Mouse (Mus musculus): ENCODE measurements at regions not wholly inside any gene's neighbourhood (a gene's known extent, or its start where the extent isn't known, plus 50 kb on each side); places are given as distances from the start of the nearest gene placed in this dataset.

DNA sequence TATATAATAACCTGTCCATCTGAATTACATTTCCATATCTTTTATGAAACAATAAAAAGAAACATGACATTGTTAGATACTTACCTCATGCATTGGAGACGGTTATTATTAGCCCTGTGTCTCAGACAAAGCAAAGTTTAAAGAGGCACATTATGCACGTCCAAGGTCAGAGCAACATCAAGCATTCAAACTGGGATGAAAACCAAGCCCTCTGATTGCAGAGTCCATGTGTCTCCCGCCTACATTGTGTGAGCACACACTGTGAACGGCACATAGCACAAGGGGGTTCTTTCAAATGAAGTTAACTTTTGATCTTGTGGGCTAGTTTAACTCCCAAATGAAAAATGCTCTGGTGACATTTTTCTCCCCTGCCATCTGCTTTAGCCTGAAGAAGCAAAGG, 489.3 kb downstream of the Psat1 start:
- Histone ChIP-seq H3K4me3 (replicated peaks) (no peak overlapping the region), H3K4me1 (no peaks in the 10 kb centered on the region), H3K36me3 (replicated peaks; ENCODE audit: low read length) (no peaks in the 10 kb centered on the region), H3K27me3 (replicated peaks) (no peaks in the 10 kb centered on the region), H3K9me3 (no peaks in the 10 kb centered on the region)
- TF ChIP-seq FLI1 (IDR thresholded peaks at IDR 0.05; ENCODE audit: low read length) (no peak), GATA1 (IDR thresholded peaks at IDR 0.05; ENCODE audit: borderline replicate concordance, low read length) (no peak)

- Histone ChIP-seq H3K36me3 (replicated peaks; ENCODE audit: low read length) (no peaks in the 10 kb centered on the region), H3K4me1 (no peaks in the 10 kb centered on the region), H3K9me3 (no peaks in the 10 kb centered on the region), H3K4me3 (replicated peaks) (no peak overlapping the region), H3K27me3 (replicated peaks) (no peaks in the 10 kb centered on the region)
- TF ChIP-seq GATA1 (IDR thresholded peaks at IDR 0.05; ENCODE audit: borderline replicate concordance, low read length) (no peak), FLI1 (IDR thresholded peaks at IDR 0.05; ENCODE audit: low read length) (no peak)
These were observed 490.0 kb downstream of the Psat1 start for GRCm38 (mm10) chr19:15456943-15457735.

GRCm38 (mm10) chr19:15448989-15449388, 498.1 kb downstream of the Psat1 start:
- H3K36me3 ChIP-seq (replicated peaks; ENCODE audit: low read length), result no peaks in the 10 kb centered on the region
- TF ChIP-seq FLI1 (IDR thresholded peaks at IDR 0.05; ENCODE audit: low read length), result no peak
- TF ChIP-seq GATA1 (IDR thresholded peaks at IDR 0.05; ENCODE audit: borderline replicate concordance, low read length), result no peak
- H3K4me3 ChIP-seq (replicated peaks), result no peak overlapping the region
- H3K4me1 ChIP-seq, result no peaks in the 10 kb centered on the region
- H3K27me3 ChIP-seq (replicated peaks), result no peaks in the 10 kb centered on the region
- H3K9me3 ChIP-seq, result no peaks in the 10 kb centered on the region

DNA sequence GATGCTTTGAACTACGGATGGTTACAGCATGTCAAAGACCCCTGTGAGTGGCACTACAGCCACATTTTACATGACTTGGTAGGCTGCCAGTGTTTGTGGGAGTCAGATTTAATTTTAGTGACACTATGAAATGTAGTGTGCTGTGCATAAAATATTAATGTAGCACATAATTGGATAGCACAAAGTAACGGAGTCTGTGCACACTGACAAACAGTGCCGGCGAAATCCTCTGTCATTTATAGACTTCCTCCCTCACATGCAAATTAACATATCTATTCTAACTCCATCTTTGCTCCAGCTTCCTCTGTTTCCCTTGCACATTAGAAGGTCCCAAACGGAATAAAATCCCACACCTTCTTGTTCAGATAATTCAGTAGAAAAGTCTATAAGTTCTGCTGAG, 515.3 kb downstream of the Psat1 start:
- H3K4me3 ChIP-seq (replicated peaks), result no peak overlapping the region
- no peaks in the 10 kb centered on the region for H3K4me1 ChIP-seq
- TF ChIP-seq FLI1 (IDR thresholded peaks at IDR 0.05; ENCODE audit: low read length) (no peak), GATA1 (IDR thresholded peaks at IDR 0.05; ENCODE audit: borderline replicate concordance, low read length) (no peak)
- H3K27me3 ChIP-seq (replicated peaks), result no peaks in the 10 kb centered on the region
- no peaks in the 10 kb centered on the region for H3K9me3 ChIP-seq
- no peaks in the 10 kb centered on the region for H3K36me3 ChIP-seq (replicated peaks; ENCODE audit: low read length)

GRCm38 (mm10) chr19:15421311-15421710, 525.8 kb downstream of the Psat1 start:
- H3K27me3 ChIP-seq (replicated peaks), result no peaks in the 10 kb centered on the region
- TF ChIP-seq FLI1 (IDR thresholded peaks at IDR 0.05; ENCODE audit: low read length) (no peak), GATA1 (IDR thresholded peaks at IDR 0.05; ENCODE audit: borderline replicate concordance, low read length) (no peak)

DNA sequence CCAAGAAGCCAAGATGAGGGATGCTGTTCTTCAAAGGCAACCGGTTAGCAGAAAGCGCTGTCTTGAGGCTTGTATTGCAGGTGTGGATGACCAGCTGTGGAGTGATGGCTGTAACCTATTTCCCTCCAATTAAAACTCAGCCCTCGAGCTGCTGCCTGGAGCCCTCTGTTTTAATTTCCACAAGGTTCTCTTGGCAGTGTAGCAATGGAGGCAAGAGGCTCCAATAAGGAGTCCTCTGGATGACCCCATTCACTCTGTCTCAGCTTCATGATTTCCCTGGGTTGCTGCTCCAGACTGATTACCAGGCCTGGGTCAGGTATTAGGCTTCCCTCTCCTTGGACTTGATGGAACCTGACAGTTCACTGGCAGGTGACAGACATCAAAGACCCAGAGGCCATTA, 548.5 kb downstream of the Psat1 start:
- Histone ChIP-seq H3K4me1 (no peaks in the 10 kb centered on the region), H3K4me3 (replicated peaks) (no peak overlapping the region), H3K27me3 (replicated peaks) (no peaks in the 10 kb centered on the region), H3K36me3 (replicated peaks; ENCODE audit: low read length) (no peaks in the 10 kb centered on the region), H3K9me3 (peaks cover 3% of the 10 kb centered on the region; the same call in 1 of the 2 replicates)
- TF ChIP-seq GATA1 (IDR thresholded peaks at IDR 0.05; ENCODE audit: borderline replicate concordance, low read length) (no peak), FLI1 (IDR thresholded peaks at IDR 0.05; ENCODE audit: low read length) (no peak)

More at GRCm38 (mm10) chr19:15421311-15421710, 525.8 kb downstream of the Psat1 start:
- Histone ChIP-seq H3K4me3 (replicated peaks) (no peak overlapping the region), H3K4me1 (no peaks in the 10 kb centered on the region), H3K9me3 (no peaks in the 10 kb centered on the region), H3K36me3 (replicated peaks; ENCODE audit: low read length) (no peaks in the 10 kb centered on the region)

DNA sequence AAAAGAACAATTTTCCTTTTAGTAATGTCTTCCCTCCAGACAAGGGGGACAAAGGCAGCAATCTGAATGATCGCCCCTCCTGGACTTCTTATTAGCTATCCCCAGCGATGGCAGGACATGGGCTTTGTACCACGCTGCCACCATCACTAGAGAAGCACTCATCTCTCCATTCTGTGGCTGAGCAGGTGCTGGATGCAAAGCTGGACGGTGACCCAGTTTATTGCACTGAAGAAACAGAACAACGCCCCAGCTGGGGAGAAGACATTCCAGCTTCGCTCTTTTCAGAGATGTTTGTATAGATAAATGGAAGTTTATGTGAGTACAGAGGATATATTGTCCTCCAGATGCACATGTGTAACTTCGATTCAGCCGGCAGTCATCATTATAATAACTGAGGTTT, 575.5 kb downstream of the Psat1 start:
- Histone ChIP-seq H3K4me3 (replicated peaks) (no peak overlapping the region), H3K4me1 (no peaks in the 10 kb centered on the region), H3K9me3 (no peaks in the 10 kb centered on the region), H3K36me3 (replicated peaks; ENCODE audit: low read length) (no peaks in the 10 kb centered on the region), H3K27me3 (replicated peaks) (no peaks in the 10 kb centered on the region)
- no peak for TF ChIP-seq FLI1 (IDR thresholded peaks at IDR 0.05; ENCODE audit: low read length)

GRCm38 (mm10) chr19:15366951-15367350, 580.2 kb downstream of the Psat1 start:
- H3K4me1 ChIP-seq, result no peaks in the 10 kb centered on the region
- no peaks in the 10 kb centered on the region for H3K36me3 ChIP-seq (replicated peaks; ENCODE audit: low read length)
- peaks cover 7% of the 10 kb centered on the region; the same call in 1 of the 2 replicates for H3K9me3 ChIP-seq
- no peak for TF ChIP-seq GATA1 (IDR thresholded peaks at IDR 0.05; ENCODE audit: borderline replicate concordance, low read length)
- no peak for TF ChIP-seq FLI1 (IDR thresholded peaks at IDR 0.05; ENCODE audit: low read length)
- H3K4me3 ChIP-seq (replicated peaks), result no peak overlapping the region
- H3K27me3 ChIP-seq (replicated peaks), result no peaks in the 10 kb centered on the region

DNA sequence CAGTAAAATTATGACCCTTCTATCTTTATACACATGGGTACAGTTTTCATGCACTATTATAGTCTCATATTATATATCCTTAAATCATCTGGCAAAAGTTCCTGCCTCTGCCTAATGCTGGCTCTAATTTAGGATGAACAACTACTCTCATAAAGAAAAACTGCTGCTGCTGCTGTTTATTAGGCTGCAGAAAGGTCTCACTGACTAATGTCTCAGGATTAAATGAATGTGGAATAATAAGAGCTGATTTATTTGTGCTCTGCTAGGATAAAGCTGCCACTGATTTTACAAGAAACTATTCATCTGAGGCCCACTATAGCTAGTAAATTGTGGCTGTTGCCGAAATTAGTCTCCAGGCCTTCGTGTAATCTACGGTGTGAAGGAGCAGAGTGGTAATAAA, 590.0 kb downstream of the Psat1 start:
- H3K9me3 ChIP-seq, result 0 out of 2 replicates have a peak, but pooled peaks cover under 1% of the 10 kb centered on the region
- H3K4me3 ChIP-seq (replicated peaks), result no peak overlapping the region
- H3K4me1 ChIP-seq, result no peaks in the 10 kb centered on the region
- H3K27me3 ChIP-seq (replicated peaks), result no peaks in the 10 kb centered on the region
- TF ChIP-seq FLI1 (IDR thresholded peaks at IDR 0.05; ENCODE audit: low read length), result no peak
- no peak for TF ChIP-seq GATA1 (IDR thresholded peaks at IDR 0.05; ENCODE audit: borderline replicate concordance, low read length)
- no peaks in the 10 kb centered on the region for H3K36me3 ChIP-seq (replicated peaks; ENCODE audit: low read length)

DNA sequence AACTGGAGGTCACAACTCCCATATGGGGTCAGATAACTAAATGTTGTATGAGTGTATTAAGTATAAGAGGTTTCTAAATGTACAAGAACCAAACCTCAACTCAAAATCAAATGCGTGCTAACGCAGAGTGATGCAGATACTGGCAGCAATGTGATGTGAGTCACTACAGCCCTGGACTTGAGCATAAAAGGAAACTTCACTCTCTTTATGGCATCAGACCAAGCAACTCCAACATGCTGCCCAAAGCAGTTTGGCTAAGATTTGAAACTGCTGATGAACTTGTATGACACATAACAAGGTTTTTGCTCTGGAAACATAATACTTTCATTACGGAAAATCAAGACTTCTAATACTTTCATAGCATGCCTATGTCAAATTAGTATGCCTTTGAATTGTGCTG, 598.8 kb downstream of the Psat1 start:
- Histone ChIP-seq H3K9me3 (no peaks in the 10 kb centered on the region), H3K36me3 (replicated peaks; ENCODE audit: low read length) (no peaks in the 10 kb centered on the region), H3K4me1 (no peaks in the 10 kb centered on the region), H3K27me3 (replicated peaks) (no peaks in the 10 kb centered on the region), H3K4me3 (replicated peaks) (no peak overlapping the region)
- no peak for TF ChIP-seq FLI1 (IDR thresholded peaks at IDR 0.05; ENCODE audit: low read length)
- TF ChIP-seq GATA1 (IDR thresholded peaks at IDR 0.05; ENCODE audit: borderline replicate concordance, low read length), result no peak

Measured in megakaryocyte, embryonic 14.5 days (primary cell).